Mouse (Mus musculus): ENCODE results near the gene Kmt2e.

- TF ChIP-seq POLR2A (IDR thresholded peaks at IDR 0.05; ENCODE audit: extremely low read depth, insufficient read depth, low read length) (no peak), CTCF (IDR thresholded peaks at IDR 0.05; ENCODE audit: extremely low read depth, insufficient read depth, low read length) (no peak)
Observed at GRCm38 (mm10) chr5:23385763-23386217, 48.5 kb upstream of the Kmt2e start.
